Mouse (Mus musculus) intestine, postnatal 0 days (tissue): ENCODE data around the gene Lactbl1. TPM values are rescaled to one million over a fixed set of nuclear protein-coding genes. Genes with fewer than 3 reads are reported as not detected.

ENCODE experiments used
- ATAC-seq: fragments of 200-750 bp; cut with Nextera tagmentation; 2 replicates; pipeline ENCODE4 v1.8.0; 2017; ENCODE audit warnings: mild to moderate bottlenecking, moderate TSS enrichment, moderate library complexity
- H3K27ac ChIP-seq: fragments of 300-500 bp; sonication (generic); 2 replicates; pipeline ENCODE4 v1.5.1; 2014; ENCODE audit warnings: mild to moderate bottlenecking, low read depth, low read length, moderate library complexity
- H3K27me3 ChIP-seq: fragments of 300-500 bp; sonication (generic); replicated peaks from 2 replicates; pipeline ENCODE4 v1.6.1; 2014; ENCODE audit warnings: low read length, mixed read lengths; ENCODE audit not compliant: control insufficient read depth, insufficient read depth
- H3K36me3 ChIP-seq: fragments of 300-500 bp; sonication (generic); 2 replicates; pipeline ENCODE4 v1.6.1; 2014; ENCODE audit warnings: mild to moderate bottlenecking, moderate library complexity; ENCODE audit not compliant: control insufficient read depth, insufficient read depth
- H3K4me1 ChIP-seq: fragments of 300-500 bp; sonication (generic); replicated peaks from 2 replicates; pipeline ENCODE4 v1.6.1; 2014; ENCODE audit warnings: antibody characterized with exemption, low read length, mixed read lengths; ENCODE audit not compliant: control insufficient read depth, insufficient read depth
- H3K4me2 ChIP-seq: fragments of 300-500 bp; sonication (generic); replicated peaks from 2 replicates; pipeline ENCODE4 v1.6.1; 2014; ENCODE audit warnings: low read depth, mild to moderate bottlenecking, moderate library complexity
- H3K4me3 ChIP-seq: fragments of 300-500 bp; sonication (generic); 2 replicates; pipeline ENCODE4 v1.5.1; 2014; ENCODE audit warnings: low read depth, low read length
- H3K9ac ChIP-seq: fragments of 300-500 bp; sonication (generic); 2 replicates; pipeline ENCODE4 v1.6.1; 2014; ENCODE audit warnings: mild to moderate bottlenecking, low read depth, low read length
- H3K9me3 ChIP-seq: fragments of 300-500 bp; sonication (generic); 2 replicates; pipeline ENCODE4 v1.6.1; 2016; ENCODE audit warnings: mixed run types; ENCODE audit not compliant: control insufficient read depth
- CTCF ChIP-seq: sonication (generic); IDR thresholded peaks from 2 replicates; pipeline ENCODE4 v1.5.1; 2016; ENCODE audit warnings: low read depth, mild to moderate bottlenecking, control low read depth, antibody characterized with exemption, moderate library complexity
- WGBS: fragments of 180-500 bp; shearing (Covaris S2); extraction: QIAGEN DNeasy Blood & Tissue Kit; methylation state at CpG from one replicate; pipeline ENCODE4 v1.1.7; 2014; 5-methylcytosine and 5-hydroxymethylcytosine counted together
- polyA plus RNA-seq: library from polyadenylated mRNA; unstranded; fragments of >200 nt; fragmentation: Nextera tagmentation; extraction: Ambion mirVana; gene quantifications from 2 replicates; pipeline ENCODE4 v1.2.1, GENCODE M21; 2015

Gene Lactbl1
- polyA plus RNA-seq, 1 experiment from 2014 or later: not detected

- H3K27ac ChIP-seq: no peak overlapping the region
- no peak overlapping the region for H3K4me3 ChIP-seq
- H3K4me2 ChIP-seq: no peak overlapping the region
- H3K27me3 ChIP-seq: no peaks in the 10 kb centered on the region
- H3K9me3 ChIP-seq: no peaks in the 10 kb centered on the region
- no peaks in the 10 kb centered on the region for H3K4me1 ChIP-seq
- ATAC-seq: no peak
- no peak for TF ChIP-seq CTCF
- H3K36me3 ChIP-seq: no peaks in the 10 kb centered on the region
- H3K9ac ChIP-seq: no peak overlapping the region
- WGBS: 71% methylated on average over 6 of the region's 6 CpGs
These were observed 4.2 kb downstream of the Lactbl1 start for GRCm38 (mm10) chr4:136626590-136626989.

- no peak overlapping the region for H3K4me3 ChIP-seq
- WGBS: 81% methylated on average over 11 of the region's 11 CpGs
- H3K27ac ChIP-seq: no peak overlapping the region
- peaks cover 6% of the 10 kb centered on the region; the same call in 1 of the 2 replicates for H3K27me3 ChIP-seq
- no peak for ATAC-seq
- no peaks in the 10 kb centered on the region for H3K36me3 ChIP-seq
- no peak overlapping the region for H3K4me2 ChIP-seq
- no peak overlapping the region for H3K9ac ChIP-seq
- no peak for TF ChIP-seq CTCF
- no peaks in the 10 kb centered on the region for H3K4me1 ChIP-seq
- H3K9me3 ChIP-seq: no peaks in the 10 kb centered on the region
These were observed 9.0 kb downstream of the Lactbl1 start for GRCm38 (mm10) chr4:136631237-136631994.

- no peaks in the 10 kb centered on the region for H3K9me3 ChIP-seq
- H3K4me1 ChIP-seq: 0 out of 2 replicates have a peak, but pooled peaks cover 2% of the 10 kb centered on the region
- H3K4me2 ChIP-seq: no peak overlapping the region
- H3K9ac ChIP-seq: no peak overlapping the region
- no peak overlapping the region for H3K27ac ChIP-seq
- peak; percentile 44 for TF ChIP-seq CTCF
- no peaks in the 10 kb centered on the region for H3K36me3 ChIP-seq
- ATAC-seq: no peak
- peaks cover 29% of the 10 kb centered on the region for H3K27me3 ChIP-seq
- no peak overlapping the region for H3K4me3 ChIP-seq
These were observed 13.6 kb downstream of the Lactbl1 start for GRCm38 (mm10) chr4:136635995-136636394.

- ATAC-seq: no peak
- no peak overlapping the region for H3K4me3 ChIP-seq
- H3K36me3 ChIP-seq: no peaks in the 10 kb centered on the region
- H3K4me1 ChIP-seq: 0 out of 2 replicates have a peak, but pooled peaks cover 2% of the 10 kb centered on the region
- WGBS: 67% methylated on average over 5 of the region's 5 CpGs
- H3K27me3 ChIP-seq: peaks cover 29% of the 10 kb centered on the region
- H3K9ac ChIP-seq: no peak overlapping the region
- no peak for TF ChIP-seq CTCF
- no peak overlapping the region for H3K27ac ChIP-seq
- no peak overlapping the region for H3K4me2 ChIP-seq
- H3K9me3 ChIP-seq: no peaks in the 10 kb centered on the region
These were observed 14.1 kb downstream of the Lactbl1 start for GRCm38 (mm10) chr4:136636511-136636910.

GRCm38 (mm10) chr4:136636983-136637562, 14.7 kb downstream of the Lactbl1 start:
- 19% methylated on average over 29 of the region's 37 CpGs for WGBS
- 0 out of 2 replicates have a peak overlapping the region, but pooled peaks have one; percentile 13 for H3K9ac ChIP-seq
- TF ChIP-seq CTCF: no peak
- H3K27me3 ChIP-seq: peaks cover 29% of the 10 kb centered on the region
- no peaks in the 10 kb centered on the region for H3K36me3 ChIP-seq
- peak overlapping the region; percentile 45 for H3K4me3 ChIP-seq
- ATAC-seq: no peak
- no peaks in the 10 kb centered on the region for H3K9me3 ChIP-seq
- no peak overlapping the region for H3K27ac ChIP-seq
- H3K4me1 ChIP-seq: 0 out of 2 replicates have a peak, but pooled peaks cover 2% of the 10 kb centered on the region
- H3K4me2 ChIP-seq: peak overlapping the region; percentile 81

GRCm38 (mm10) chr4:136637563-136638229, 15.3 kb downstream of the Lactbl1 start:
- ATAC-seq: peak; percentile 51
- peak overlapping the region; percentile 13; the same call in 1 of the 2 replicates for H3K9ac ChIP-seq
- 2% methylated on average over 73 of the region's 76 CpGs for WGBS
- no peak for TF ChIP-seq CTCF
- peak overlapping the region; percentile 81 for H3K4me2 ChIP-seq
- 0 out of 2 replicates have a peak, but pooled peaks cover 2% of the 10 kb centered on the region for H3K4me1 ChIP-seq
- peak overlapping the region; percentile 45 for H3K4me3 ChIP-seq
- H3K27ac ChIP-seq: no peak overlapping the region
- H3K9me3 ChIP-seq: no peaks in the 10 kb centered on the region
- no peaks in the 10 kb centered on the region for H3K36me3 ChIP-seq
- H3K27me3 ChIP-seq: peaks cover 29% of the 10 kb centered on the region
